In the genomic region with DNA sequence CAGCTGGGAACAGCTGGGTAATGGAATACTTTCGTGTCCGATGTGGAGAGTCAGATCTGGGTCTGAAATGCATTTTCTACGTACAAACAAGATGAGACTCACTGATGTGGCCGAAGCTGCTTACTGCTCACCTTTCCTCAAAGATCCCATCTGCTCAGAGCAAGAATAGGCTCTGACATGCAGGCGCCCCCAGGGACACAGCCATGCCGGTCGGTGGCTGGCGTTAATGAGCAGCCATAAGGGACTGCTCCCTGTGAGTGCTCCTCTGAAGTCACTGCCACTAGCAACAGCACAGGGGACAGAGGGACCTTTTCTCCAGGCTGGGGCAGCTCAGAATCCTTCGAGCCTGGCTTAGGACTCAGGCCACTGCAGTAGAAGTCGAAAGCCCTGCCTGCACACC, we compare ENCODE assay signal across 24 mouse cellular contexts. TPM values are rescaled to one million over a fixed set of nuclear protein-coding genes. Genes with fewer than 3 reads are reported as not detected.
"Had no signal": no experiment of that assay in that cellular context is flagged by ENCODE, and none has a peak within 500 bp of the region (broad histone marks: within the 10 kb centered on the region; RNA-seq: fewer than 3 reads in every experiment).

TSS of gene Umodl1 (plus strand) at position 301 of the 400 bp plus-strand sequence.

- H3K27ac ChIP-seq: intestine, embryonic 15.5 days; kidney, embryonic 15.5 days; left cerebral cortex, adult 2 months; limb, embryonic 12.5 days; limb, embryonic 15.5 days; liver, embryonic 14.5 days; macrophage; stomach, embryonic 15.5 days had no signal

- DNase-seq: kidney, adult 11 months; kidney, adult 8-10 months; kidney, postnatal 10 days; kidney, postnatal 36 days; layer of hippocampus, postnatal 36 days; liver, postnatal 0 days; lung, embryonic 14.5 days; right cerebral cortex, postnatal 25 days; spleen, adult 18-20 months; thymus, adult 2 months; thymus, postnatal 14 days; thymus, postnatal 4 days had no signal

- H3K4me1 ChIP-seq: intestine, embryonic 15.5 days; limb, embryonic 12.5 days; limb, embryonic 15.5 days; stomach, embryonic 15.5 days had no signal

- H3K4me3 ChIP-seq: intestine, embryonic 15.5 days; kidney, embryonic 15.5 days; left cerebral cortex, adult 2 months; limb, embryonic 12.5 days; limb, embryonic 15.5 days; stomach, embryonic 15.5 days had no signal

- H3K36me3 ChIP-seq: intestine, embryonic 15.5 days; kidney, embryonic 15.5 days; limb, embryonic 12.5 days; limb, embryonic 15.5 days; stomach, embryonic 15.5 days had no signal

- H3K4me2 ChIP-seq: intestine, embryonic 15.5 days; kidney, embryonic 15.5 days; limb, embryonic 12.5 days; limb, embryonic 15.5 days; liver, embryonic 11.5 days; lung, embryonic 14.5 days; stomach, embryonic 15.5 days had no signal

- ATAC-seq: intestine, embryonic 15.5 days; liver, postnatal 0 days; lung, postnatal 0 days had no signal

- H3K9me3 ChIP-seq: intestine, embryonic 15.5 days; kidney, embryonic 15.5 days; limb, embryonic 15.5 days; stomach, embryonic 15.5 days had no signal

- H3K9ac ChIP-seq: intestine, embryonic 15.5 days; kidney, embryonic 15.5 days; limb, embryonic 12.5 days; limb, embryonic 15.5 days; liver, embryonic 14.5 days; liver, postnatal 0 days; lung, embryonic 14.5 days; stomach, embryonic 15.5 days had no signal

- H3K27me3 ChIP-seq: intestine, embryonic 15.5 days; limb, embryonic 15.5 days; stomach, embryonic 15.5 days had no signal

RNA-seq across cellular contexts. Expression of gene Umodl1, which starts in this region (rescaled TPM):
- polyA plus RNA-seq: limb, embryonic 15.5 days; liver, embryonic 11.5 days; lung, embryonic 14.5 days; lung, postnatal 0 days; macrophage; neural tube, embryonic 11.5 days; neural tube, embryonic 14.5 days; stomach, embryonic 15.5 days had no signal
